Mouse (Mus musculus): Measurements from ENCODE around the gene Tdpoz4. TPM values are rescaled to one million over a fixed set of nuclear protein-coding genes. Genes with fewer than 3 reads are reported as not detected.
"Not testable (repeated sequence)": the region's sequence is repeated elsewhere in the genome, so short reads cannot be mapped to it uniquely, and the experiment has no call there.

Gene Tdpoz4
- total RNA-seq (2021) = not detected in 2 replicates
- long read RNA-seq, experiment 1 = 0 reads
- long read RNA-seq, experiment 2 = 0 reads

DNA sequence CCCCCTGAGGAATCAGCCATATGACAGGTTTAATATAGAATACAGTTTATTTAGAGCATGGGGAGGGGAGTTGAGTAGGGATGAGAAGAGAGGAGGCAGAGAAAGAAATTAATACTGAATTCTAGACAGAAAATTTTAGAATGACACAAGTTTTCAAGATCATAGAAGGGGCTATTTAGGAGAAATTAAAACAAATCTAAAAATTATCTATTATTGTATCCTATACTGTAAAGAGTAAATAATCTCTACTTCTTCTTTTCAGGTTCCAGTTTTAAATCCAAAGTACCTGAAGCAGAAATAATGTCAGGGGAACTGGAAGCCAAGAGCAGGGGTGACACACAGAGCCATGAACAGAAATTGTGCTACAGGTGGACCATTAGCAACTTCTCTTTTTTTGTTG, at the start of gene Tdpoz4:
TSS of gene Tdpoz4 (plus strand) at position 301 of the 400 bp plus-strand sequence.
- DNase-seq = not testable (repeated sequence)

- not testable (repeated sequence) for DNase-seq
Observed at GRCm38 (mm10) chr3:93754022-93754421, 42.2 kb upstream of the Tdpoz4 start.

- not testable (repeated sequence) for DNase-seq
Observed at GRCm38 (mm10) chr3:93772700-93773099, 23.5 kb upstream of the Tdpoz4 start, which contains the start of gene Gm5773. Gene Gm5773 (plus strand): TSS chr3:93773000.

DNA sequence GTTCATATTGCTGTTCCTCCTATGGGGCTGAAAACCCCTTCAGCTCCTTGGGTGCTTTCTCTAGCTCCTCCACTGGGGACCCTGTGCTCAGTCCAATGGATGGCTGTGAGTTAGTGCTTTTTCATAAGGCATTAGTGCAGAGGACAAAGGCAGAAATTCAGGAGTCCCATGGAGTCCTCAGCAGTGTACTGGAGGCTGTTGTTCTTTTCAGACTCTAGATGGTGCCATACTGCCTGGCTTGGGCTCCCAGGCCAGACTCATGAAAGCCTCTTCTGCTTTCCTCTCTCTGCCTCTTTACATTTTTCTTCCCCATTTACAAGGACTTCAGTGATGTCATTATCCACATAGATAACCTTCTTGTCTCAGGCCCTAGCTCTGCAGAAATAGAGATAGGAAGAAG, 17.1 kb downstream of the Tdpoz4 start:
- not testable (repeated sequence) for DNase-seq

GRCm38 (mm10) chr3:93825720-93826119, 29.5 kb downstream of the Tdpoz4 start, which contains the start of gene Tdpoz3:
Gene Tdpoz3 (plus strand): TSS chr3:93826020.
- not testable (repeated sequence) for DNase-seq

Other genes starting within 250 kb of the Tdpoz4 start
- 166 and 194 TPM in 2 replicates for gene S100a10, start 241.3 kb upstream of the Tdpoz4 start, total RNA-seq (2021)
- 0.56 and 1.4 TPM in 2 replicates for gene Tdpoz2, start 143.7 kb upstream of the Tdpoz4 start, total RNA-seq (2021)
- gene Tdpoz1, start 120.1 kb upstream of the Tdpoz4 start, total RNA-seq (2021) = not detected in 2 replicates
- gene Gm37596, start 103.3 kb upstream of the Tdpoz4 start, total RNA-seq (2021) = not detected in 2 replicates
- gene Gm5773, start 23.4 kb upstream of the Tdpoz4 start, total RNA-seq (2021) = not detected in 2 replicates
- not detected in 2 replicates for gene Tdpoz3, start 29.6 kb downstream of the Tdpoz4 start, total RNA-seq (2021)
- not detected in 2 replicates for gene Gm9117, start 147.1 kb downstream of the Tdpoz4 start, total RNA-seq (2021)
- gene Tdpoz5, start 164.9 kb downstream of the Tdpoz4 start, total RNA-seq (2021) = not detected in 2 replicates

Measured in adrenal gland, postnatal 14 days (tissue).